Mouse (Mus musculus): ENCODE measurements at regions not wholly inside any gene's neighbourhood (a gene's known extent, or its start where the extent isn't known, plus 50 kb on each side); places are given as distances from the start of the nearest gene placed in this dataset.
A peak's percentile ranks its signal among the peaks of the same experiment; 100 is the strongest.

- DNase-seq (ENCODE audit: low read depth, low spot score) = peak; percentile 81
Measured at GRCm38 (mm10) chr10:97381586-97381985, 97.8 kb upstream of the Dcn start.

- peak; percentile 48 for DNase-seq (ENCODE audit: low read depth, low spot score)
Measured at GRCm38 (mm10) chr10:97383881-97384280, 95.5 kb upstream of the Dcn start.

- DNase-seq (ENCODE audit: low read depth, low spot score) = no peak
Measured at GRCm38 (mm10) chr10:97387196-97387876, 92.1 kb upstream of the Dcn start.

DNA sequence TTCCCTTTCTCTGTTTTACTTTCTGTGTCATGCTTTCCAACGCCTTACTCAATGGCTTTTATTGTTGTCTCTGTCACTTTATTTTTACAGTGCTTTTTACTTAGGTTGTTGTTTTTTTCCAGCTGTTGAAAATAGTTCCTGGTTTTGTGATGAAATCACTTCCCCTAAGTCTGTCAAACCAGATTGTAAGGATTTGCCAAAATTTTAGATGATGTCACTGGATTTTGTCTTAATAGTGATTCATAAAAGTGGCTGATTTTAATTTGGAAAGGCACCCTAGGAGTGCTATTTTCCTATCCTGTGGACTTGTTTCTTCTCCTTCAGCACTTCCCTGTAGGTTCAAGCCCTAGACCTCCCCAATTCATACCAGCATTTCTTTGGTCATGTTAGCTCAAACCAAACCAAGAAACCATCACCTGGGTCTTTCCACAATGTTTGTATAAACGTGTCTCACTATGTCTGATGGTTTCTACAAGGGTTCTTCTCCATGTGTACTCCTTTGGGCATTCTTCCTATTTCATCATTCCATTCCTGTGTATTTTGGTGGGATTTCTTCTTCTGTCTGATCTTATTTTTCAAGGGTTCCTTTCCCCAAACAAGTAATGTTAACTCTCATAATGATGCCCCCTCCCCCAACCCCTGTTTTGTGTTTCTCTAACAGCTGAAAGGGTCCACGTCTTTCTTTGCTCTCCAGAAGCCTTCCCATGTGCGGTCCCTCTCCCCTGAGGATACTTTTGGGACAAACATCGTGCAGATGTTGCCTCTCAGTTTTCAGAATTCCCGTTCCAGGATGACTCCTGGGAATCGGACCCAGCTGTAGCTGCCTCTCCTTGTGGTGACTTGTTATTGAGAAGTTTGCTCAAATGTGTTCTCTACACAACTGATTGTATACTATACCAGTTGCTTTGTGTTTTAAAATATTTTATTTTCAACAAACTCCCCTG is 89.5 kb upstream of the Dcn start:
- DNase-seq (ENCODE audit: low read depth, low spot score) = peak; percentile 76

- no peak for DNase-seq (ENCODE audit: low read depth, low spot score)
Measured at GRCm38 (mm10) chr10:97397062-97397771, 82.2 kb upstream of the Dcn start.

DNA sequence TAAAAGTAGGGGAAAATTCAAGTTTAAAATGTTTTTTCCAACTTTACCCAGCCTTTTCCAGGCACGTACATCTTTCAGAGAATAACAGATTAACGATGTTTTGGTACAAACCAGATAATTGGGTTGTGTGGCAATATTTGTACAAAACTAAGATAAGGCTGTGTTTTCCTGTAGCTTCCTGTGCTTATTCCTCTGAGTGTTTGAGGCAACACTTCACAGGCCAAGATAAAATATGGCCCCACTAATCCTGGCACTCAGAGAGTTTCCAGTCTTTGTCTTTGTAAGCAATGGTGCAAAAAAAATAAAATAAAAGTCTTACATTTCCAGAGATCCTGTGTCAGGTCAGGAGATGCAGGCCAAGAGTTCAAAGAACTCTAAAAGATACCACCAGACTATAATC is 81.5 kb upstream of the Dcn start:
- DNase-seq (ENCODE audit: low read depth, low spot score) = no peak

DNA sequence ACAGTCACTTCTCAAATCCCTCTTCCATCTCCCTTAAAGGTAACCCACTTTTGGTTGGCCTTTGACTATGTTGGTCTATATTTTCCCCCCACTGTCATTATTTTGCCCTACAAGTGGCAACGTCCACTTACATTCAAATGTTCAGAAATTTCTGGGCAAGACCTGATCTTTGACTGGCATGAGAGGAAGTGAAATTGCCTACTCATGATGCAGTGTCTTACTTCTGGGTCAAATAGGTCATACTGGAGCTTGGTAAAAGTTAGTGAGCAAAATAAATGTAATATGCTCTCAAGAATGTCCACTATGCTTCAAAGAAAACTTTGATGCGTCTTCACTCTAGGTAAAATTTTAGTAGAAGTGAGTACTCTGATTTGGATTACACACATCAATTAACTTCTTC is 76.9 kb upstream of the Dcn start:
- DNase-seq (ENCODE audit: low read depth, low spot score) = no peak

- DNase-seq (ENCODE audit: low read depth, low spot score) = no peak
Measured at GRCm38 (mm10) chr10:97404076-97404787, 75.2 kb upstream of the Dcn start.

DNA sequence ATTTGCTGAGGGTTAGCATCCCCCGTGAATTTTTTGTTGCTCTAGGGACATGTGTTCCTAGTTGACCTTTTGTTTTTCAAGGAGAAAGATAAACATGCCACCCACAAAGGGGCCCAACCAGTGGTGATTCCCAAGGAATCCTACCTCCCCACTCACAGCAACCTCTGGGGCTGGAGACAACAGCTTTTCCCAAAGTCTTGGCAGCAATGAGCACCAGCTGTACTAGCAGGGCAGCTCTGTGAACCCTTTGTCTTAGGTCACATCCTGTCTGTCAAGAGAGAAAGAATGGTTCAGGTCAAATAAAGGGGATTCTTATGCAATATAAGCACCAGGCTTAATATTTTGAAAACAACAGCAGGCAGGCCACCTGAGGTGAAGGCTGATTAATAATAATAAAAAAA is 70.2 kb upstream of the Dcn start:
- DNase-seq (ENCODE audit: low read depth, low spot score) = peak; percentile 79

DNA sequence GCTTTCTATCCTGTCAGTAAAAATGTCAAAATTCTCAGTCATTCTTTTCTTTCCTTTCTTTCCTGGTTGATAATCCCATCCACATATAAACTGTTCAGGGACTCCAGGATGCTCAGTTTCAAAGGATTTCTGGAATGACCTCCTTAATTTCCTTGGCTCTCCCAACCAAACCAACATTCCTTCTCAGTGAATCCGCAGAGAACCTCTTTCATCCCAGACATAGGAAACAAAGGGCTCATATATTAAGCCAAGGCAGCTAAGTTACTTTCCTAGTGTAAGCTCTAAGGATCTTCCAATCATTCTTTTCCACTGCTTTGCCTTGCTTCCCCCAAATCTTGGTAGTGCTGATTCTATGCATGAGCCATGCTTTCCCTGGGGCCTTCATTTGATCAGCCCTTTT is 69.5 kb upstream of the Dcn start:
- peak; percentile 37 for DNase-seq (ENCODE audit: low read depth, low spot score)

DNA sequence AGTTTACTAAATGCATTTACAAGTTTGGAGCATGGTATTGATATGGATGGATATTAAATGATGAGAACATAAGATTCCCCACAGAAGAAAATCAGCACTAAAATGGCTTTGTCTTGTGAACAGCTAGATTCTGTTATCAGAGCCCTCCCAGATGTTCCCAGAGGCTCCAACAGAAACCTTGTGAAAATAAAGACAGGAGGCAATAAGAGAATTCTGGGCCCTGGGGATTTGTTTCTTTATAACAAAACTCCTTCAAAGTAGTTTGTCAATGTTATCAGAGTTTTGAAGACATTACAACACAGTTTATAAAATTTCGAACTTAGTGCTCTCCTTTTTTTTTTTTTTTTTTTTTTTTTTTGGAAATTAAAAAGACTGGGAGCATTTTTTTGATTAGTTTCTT is 56.8 kb upstream of the Dcn start:
- peak; percentile 33 for DNase-seq (ENCODE audit: low read depth, low spot score)

- DNase-seq (ENCODE audit: low read depth, low spot score) = peak; percentile 74
Measured at GRCm38 (mm10) chr10:97423039-97423700, 56.2 kb upstream of the Dcn start.
